In the genomic region with DNA sequence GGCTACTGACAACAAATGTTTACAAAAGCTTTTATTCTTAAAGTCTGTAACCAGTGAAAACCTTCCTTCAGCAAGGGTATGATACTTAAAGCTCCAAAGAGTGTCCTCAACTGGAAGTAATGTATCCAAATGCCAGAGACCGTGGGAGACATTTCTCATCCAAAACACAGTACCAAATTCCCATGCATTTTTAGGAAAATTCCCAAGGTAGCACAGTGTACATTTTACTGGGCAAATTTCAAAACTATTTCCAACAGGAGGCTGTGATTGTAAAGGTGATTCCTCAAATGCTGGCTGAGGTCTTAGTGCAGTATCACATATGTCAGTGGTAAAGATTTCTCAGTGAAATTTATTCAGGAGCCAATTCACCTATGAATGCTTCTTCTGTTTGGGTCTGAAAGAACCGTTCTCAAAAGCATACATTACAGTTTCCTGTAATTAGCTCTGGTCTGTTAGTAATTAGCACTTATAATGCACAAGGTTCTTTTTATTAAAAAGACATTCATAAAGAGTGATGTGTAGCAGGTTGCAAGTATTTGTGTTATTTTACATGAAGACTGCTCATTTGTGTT, we compare ENCODE assay signal across 24 mouse cellular contexts.
DNase-seq lines count a peak whose midpoint lies in the region; ATAC-seq and TF ChIP-seq lines count a peak whose summit lies in the region.
"Had no signal": no experiment of that assay in that cellular context is flagged by ENCODE, and none has a peak within 500 bp of the region (broad histone marks: within the 10 kb centered on the region; RNA-seq: fewer than 3 reads in every experiment).

No protein-coding gene starts in this region.

- H3K9ac ChIP-seq in forebrain, embryonic 11.5 days (ENCODE audit: low read length): no peak overlapping the region
- H3K9ac ChIP-seq in forebrain, postnatal 0 days: no peak overlapping the region
- H3K9ac ChIP-seq in neural tube, embryonic 11.5 days (ENCODE audit: low read length): no peak overlapping the region
- H3K9ac ChIP-seq in forebrain, embryonic 13.5 days: no peak overlapping the region
- H3K9ac ChIP-seq in forebrain, embryonic 16.5 days (replicated peaks; ENCODE audit: low read depth, low read length): no peak overlapping the region
- H3K9ac ChIP-seq: embryonic facial prominence, embryonic 15.5 days; heart, embryonic 15.5 days; hindbrain, embryonic 15.5 days; kidney, embryonic 15.5 days had no signal

- no peak overlapping the region for H3K4me2 ChIP-seq in forebrain, embryonic 11.5 days (ENCODE audit: low read depth, low read length, severe bottlenecking)
- no peak overlapping the region for H3K4me2 ChIP-seq in forebrain, postnatal 0 days (ENCODE audit: low read depth)
- no peak overlapping the region for H3K4me2 ChIP-seq in neural tube, embryonic 11.5 days (ENCODE audit: low read depth)
- H3K4me2 ChIP-seq in forebrain, embryonic 13.5 days: no peak overlapping the region
- H3K4me2 ChIP-seq in forebrain, embryonic 16.5 days (ENCODE audit: low read length): no peak overlapping the region
- H3K4me2 ChIP-seq: embryonic facial prominence, embryonic 15.5 days; heart, embryonic 11.5 days; heart, embryonic 15.5 days; hindbrain, embryonic 15.5 days; kidney, embryonic 15.5 days had no signal

- TF ChIP-seq CTCF in forebrain, postnatal 0 days (IDR thresholded peaks at IDR 0.05; ENCODE audit: low read depth): no peak

- H3K4me1 ChIP-seq in forebrain, embryonic 11.5 days (replicated peaks; ENCODE audit: control insufficient read depth, insufficient read depth, low read length): no peaks in the 10 kb centered on the region
- no peaks in the 10 kb centered on the region for H3K4me1 ChIP-seq in forebrain, postnatal 0 days (ENCODE audit: insufficient read depth)
- no peaks in the 10 kb centered on the region for H3K4me1 ChIP-seq in neural tube, embryonic 11.5 days (ENCODE audit: control insufficient read depth, insufficient read depth, low read length)
- peaks cover 12% of the 10 kb centered on the region for H3K4me1 ChIP-seq in forebrain, embryonic 13.5 days
- H3K4me1 ChIP-seq in forebrain, embryonic 16.5 days (replicated peaks; ENCODE audit: control insufficient read depth, insufficient read depth, low read length): 0 out of 2 replicates have a peak, but pooled peaks cover 3% of the 10 kb centered on the region
- H3K4me1 ChIP-seq: embryonic facial prominence, embryonic 15.5 days; heart, embryonic 15.5 days; hindbrain, embryonic 15.5 days; kidney, embryonic 15.5 days had no signal

- H3K9me3 ChIP-seq in forebrain, embryonic 11.5 days (ENCODE audit: control insufficient read depth, low read length): no peaks in the 10 kb centered on the region
- H3K9me3 ChIP-seq in forebrain, postnatal 0 days (ENCODE audit: low read length): no peaks in the 10 kb centered on the region
- H3K9me3 ChIP-seq in neural tube, embryonic 11.5 days (ENCODE audit: control insufficient read depth, low read length): no peaks in the 10 kb centered on the region
- H3K9me3 ChIP-seq in forebrain, embryonic 13.5 days (replicated peaks): no peaks in the 10 kb centered on the region
- H3K9me3 ChIP-seq in forebrain, embryonic 16.5 days (ENCODE audit: control insufficient read depth, low read length): no peaks in the 10 kb centered on the region
- H3K9me3 ChIP-seq: embryonic facial prominence, embryonic 15.5 days; G1E; heart, embryonic 15.5 days; hindbrain, embryonic 15.5 days; kidney, embryonic 15.5 days had no signal

- ATAC-seq in forebrain, embryonic 11.5 days (replicated peaks; ENCODE audit: low FRiP score): peak; percentile 77
- no peak for ATAC-seq in forebrain, postnatal 0 days
- peak; percentile 38; the same call in 1 of the 2 replicates for ATAC-seq in neural tube, embryonic 11.5 days (ENCODE audit: insufficient read depth, low FRiP score, low TSS enrichment)
- peak; percentile 85 for ATAC-seq in forebrain, embryonic 13.5 days
- ATAC-seq in forebrain, embryonic 16.5 days: peak; percentile 74
- no peak for ATAC-seq in erythroid progenitor cell, adult 5-6 weeks (replicated peaks; ENCODE audit: low FRiP score, poor library complexity, severe bottlenecking)
- ATAC-seq: CD4-positive, CD25-positive, alpha-beta regulatory T cell, adult 4 months; intestine, embryonic 16.5 days had no signal

- H3K27me3 ChIP-seq in forebrain, embryonic 11.5 days (ENCODE audit: control insufficient read depth, insufficient read depth, low read length): no peaks in the 10 kb centered on the region
- H3K27me3 ChIP-seq in forebrain, postnatal 0 days (ENCODE audit: insufficient read depth, low read length): no peaks in the 10 kb centered on the region
- no peaks in the 10 kb centered on the region for H3K27me3 ChIP-seq in neural tube, embryonic 11.5 days (ENCODE audit: control insufficient read depth, insufficient read depth, low read length)
- H3K27me3 ChIP-seq in forebrain, embryonic 13.5 days: no peaks in the 10 kb centered on the region
- no peaks in the 10 kb centered on the region for H3K27me3 ChIP-seq in forebrain, embryonic 16.5 days (replicated peaks; ENCODE audit: control insufficient read depth, insufficient read depth, low read length)
- H3K27me3 ChIP-seq: embryonic facial prominence, embryonic 15.5 days; heart, embryonic 15.5 days; hindbrain, embryonic 15.5 days; kidney, embryonic 15.5 days had no signal

- no peak overlapping the region for H3K4me3 ChIP-seq in forebrain, embryonic 11.5 days (ENCODE audit: low read depth, low read length)
- H3K4me3 ChIP-seq in forebrain, postnatal 0 days (ENCODE audit: low read depth, low read length): no peak overlapping the region
- no peak overlapping the region for H3K4me3 ChIP-seq in neural tube, embryonic 11.5 days (ENCODE audit: low read depth, low read length)
- no peak overlapping the region for H3K4me3 ChIP-seq in forebrain, embryonic 13.5 days
- no peak overlapping the region for H3K4me3 ChIP-seq in forebrain, embryonic 16.5 days (replicated peaks; ENCODE audit: low read length)
- H3K4me3 ChIP-seq: embryonic facial prominence, embryonic 15.5 days; erythroblast, embryonic 14.5 days; heart, adult 2 months; heart, embryonic 15.5 days; hindbrain, embryonic 15.5 days; kidney, embryonic 15.5 days had no signal

- no peak for DNase-seq in forebrain, embryonic 11.5 days (ENCODE audit: low spot score)
- DNase-seq in forebrain, postnatal 0 days: no peak
- DNase-seq in neural tube, embryonic 11.5 days (ENCODE audit: low spot score): no peak
- DNase-seq in neural tube, embryonic 10.5 days (ENCODE audit: extremely low spot score, low spot score): no peak
- DNase-seq: adrenal gland, adult 8-10 months; adrenal gland, postnatal 36 days; cerebellum, adult 18-20 months; cerebellum, adult 9-11 months; gastrocnemius, postnatal 14 days; heart, adult 2 months; heart, postnatal 14 days; kidney, adult 2 months had no signal

- H3K36me3 ChIP-seq in forebrain, embryonic 11.5 days (ENCODE audit: control insufficient read depth, insufficient read depth, low read length): no peaks in the 10 kb centered on the region
- no peaks in the 10 kb centered on the region for H3K36me3 ChIP-seq in forebrain, postnatal 0 days (ENCODE audit: insufficient read depth)
- H3K36me3 ChIP-seq in neural tube, embryonic 11.5 days (ENCODE audit: control insufficient read depth, insufficient read depth, low read length): no peaks in the 10 kb centered on the region
- no peaks in the 10 kb centered on the region for H3K36me3 ChIP-seq in forebrain, embryonic 13.5 days (ENCODE audit: poor library complexity, severe bottlenecking)
- H3K36me3 ChIP-seq in forebrain, embryonic 16.5 days (ENCODE audit: control insufficient read depth, insufficient read depth): no peaks in the 10 kb centered on the region
- H3K36me3 ChIP-seq: embryonic facial prominence, embryonic 15.5 days; G1E; heart, embryonic 15.5 days; hindbrain, embryonic 15.5 days; kidney, embryonic 15.5 days had no signal

- WGBS in forebrain, embryonic 11.5 days: 15% methylated on average over 2 of the region's 2 CpGs
- WGBS in forebrain, postnatal 0 days: 12% methylated on average over 2 of the region's 2 CpGs
- 47% methylated on average over 2 of the region's 2 CpGs for WGBS in neural tube, embryonic 11.5 days
- WGBS in forebrain, embryonic 13.5 days: 15% methylated on average over 2 of the region's 2 CpGs
- WGBS in forebrain, embryonic 16.5 days: 7% methylated on average over 2 of the region's 2 CpGs

- no peak overlapping the region for H3K27ac ChIP-seq in forebrain, embryonic 11.5 days (ENCODE audit: low read depth, low read length)
- no peak overlapping the region for H3K27ac ChIP-seq in forebrain, postnatal 0 days (ENCODE audit: low read depth, low read length)
- no peak overlapping the region for H3K27ac ChIP-seq in neural tube, embryonic 11.5 days (ENCODE audit: low read depth, low read length)
- no peak overlapping the region for H3K27ac ChIP-seq in forebrain, embryonic 13.5 days
- H3K27ac ChIP-seq in forebrain, embryonic 16.5 days (ENCODE audit: low read length): no peak overlapping the region
- H3K27ac ChIP-seq: embryonic facial prominence, embryonic 15.5 days; heart, adult 2 months; heart, embryonic 15.5 days; hindbrain, embryonic 15.5 days; kidney, embryonic 15.5 days had no signal

Comparison
In these comparisons a context has a peak if more than half of its experiments do, and no peak if none do; other contexts are left out.
1. ATAC-seq: peak in forebrain, embryonic 11.5 days (single experiment), neural tube, embryonic 11.5 days (single experiment), forebrain, embryonic 13.5 days (single experiment) and forebrain, embryonic 16.5 days (single experiment); none in forebrain, postnatal 0 days (single experiment) and erythroid progenitor cell, adult 5-6 weeks (single experiment).